Mouse (Mus musculus) E14TG2a.4 (cell line): ENCODE results near the gene Nol6.
"Not testable (repeated sequence)": the region's sequence is repeated elsewhere in the genome, so short reads cannot be mapped to it uniquely, and the experiment has no call there.

Experiments used
- H3K27me3 ChIP-seq: 2 replicates; pipeline ENCODE4 v1.6.1; 2014; ENCODE audit warnings: low read length, control low read depth; ENCODE audit not compliant: insufficient read depth
- H3K36me3 ChIP-seq: 2 replicates; pipeline ENCODE4 v1.6.1; 2014; ENCODE audit warnings: low read length, control low read depth; ENCODE audit not compliant: insufficient read depth
- H3K4me1 ChIP-seq: replicated peaks from 2 replicates; pipeline ENCODE4 v1.6.1; 2014; ENCODE audit warnings: low read depth, low read length, control low read depth
- H3K4me3 ChIP-seq: replicated peaks from 2 replicates; pipeline ENCODE4 v1.5.1; 2014; ENCODE audit warnings: mild to moderate bottlenecking, low read length
- H3K9me3 ChIP-seq: 2 replicates; pipeline ENCODE4 v1.6.1; 2014; ENCODE audit warnings: low read length, control low read depth
- CTCF ChIP-seq: conservative IDR thresholded peaks from 2 replicates; pipeline ENCODE4 v1.5.1; 2014; ENCODE audit warnings: low read length
- NANOG ChIP-seq: IDR thresholded peaks from 2 replicates; pipeline ENCODE4 v1.6.1; 2014; ENCODE audit warnings: borderline replicate concordance, low read length, mixed read lengths
- POU5F1 ChIP-seq: IDR thresholded peaks from 2 replicates; pipeline ENCODE4 v1.6.1; 2014; ENCODE audit warnings: low read length, borderline replicate concordance

The Nol6 gene

GRCm38 (mm10) chr4:41084819-41085218 lies 39.4 kb downstream of the Nol6 start:
- no peak overlapping the region for H3K4me3 ChIP-seq
- no peaks in the 10 kb centered on the region for H3K36me3 ChIP-seq
- TF ChIP-seq CTCF (no peak), NANOG (no peak), POU5F1 (no peak)
- H3K27me3 ChIP-seq = peaks cover 21% of the 10 kb centered on the region
- H3K4me1 ChIP-seq = peaks cover 57% of the 10 kb centered on the region
- no peaks in the 10 kb centered on the region for H3K9me3 ChIP-seq

DNA sequence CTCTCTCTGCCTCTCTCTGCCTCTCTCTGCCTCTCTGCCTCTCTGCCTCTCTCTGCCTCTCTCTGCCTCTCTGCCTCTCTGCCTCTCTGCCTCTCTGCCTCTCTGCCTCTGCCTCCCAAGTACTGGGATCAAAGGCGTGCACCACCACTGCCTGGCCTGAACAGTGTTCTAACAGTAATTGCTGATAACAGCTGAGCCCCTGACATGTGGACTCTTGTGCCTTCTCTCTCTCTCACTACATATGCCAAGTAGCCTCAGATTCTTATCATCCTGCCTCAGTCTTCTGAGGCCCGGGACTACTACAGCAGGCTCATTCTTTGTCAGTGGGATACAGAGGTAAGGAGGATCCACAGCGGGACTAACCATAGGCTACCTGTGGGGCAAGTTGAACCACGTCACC lies 41.5 kb downstream of the Nol6 start:
- Histone ChIP-seq H3K4me1 (peaks cover 37% of the 10 kb centered on the region), H3K27me3 (peaks cover 15% of the 10 kb centered on the region; the same call in 1 of the 2 replicates)
- H3K4me3 ChIP-seq, H3K36me3 ChIP-seq, H3K9me3 ChIP-seq: not testable (repeated sequence)

GRCm38 (mm10) chr4:41081733-41082132 lies 42.5 kb downstream of the Nol6 start:
- no peaks in the 10 kb centered on the region for H3K36me3 ChIP-seq
- H3K27me3 ChIP-seq = peaks cover 11% of the 10 kb centered on the region; the same call in 1 of the 2 replicates

GRCm38 (mm10) chr4:41078726-41079125 lies 45.5 kb downstream of the Nol6 start:
- Histone ChIP-seq H3K27me3 (peaks cover 20% of the 10 kb centered on the region; the same call in 1 of the 2 replicates), H3K36me3 (no peaks in the 10 kb centered on the region), H3K4me1 (peaks cover 26% of the 10 kb centered on the region), H3K4me3 (no peak overlapping the region), H3K9me3 (no peaks in the 10 kb centered on the region)
- TF ChIP-seq NANOG = no peak
- no peak for TF ChIP-seq POU5F1
- TF ChIP-seq CTCF = no peak

More at GRCm38 (mm10) chr4:41081733-41082132, 42.5 kb downstream of the Nol6 start:
- Histone ChIP-seq H3K4me3 (no peak overlapping the region), H3K9me3 (no peaks in the 10 kb centered on the region), H3K4me1 (peaks cover 26% of the 10 kb centered on the region)
- no peak for TF ChIP-seq NANOG
- no peak for TF ChIP-seq CTCF
- TF ChIP-seq POU5F1 = no peak

DNA sequence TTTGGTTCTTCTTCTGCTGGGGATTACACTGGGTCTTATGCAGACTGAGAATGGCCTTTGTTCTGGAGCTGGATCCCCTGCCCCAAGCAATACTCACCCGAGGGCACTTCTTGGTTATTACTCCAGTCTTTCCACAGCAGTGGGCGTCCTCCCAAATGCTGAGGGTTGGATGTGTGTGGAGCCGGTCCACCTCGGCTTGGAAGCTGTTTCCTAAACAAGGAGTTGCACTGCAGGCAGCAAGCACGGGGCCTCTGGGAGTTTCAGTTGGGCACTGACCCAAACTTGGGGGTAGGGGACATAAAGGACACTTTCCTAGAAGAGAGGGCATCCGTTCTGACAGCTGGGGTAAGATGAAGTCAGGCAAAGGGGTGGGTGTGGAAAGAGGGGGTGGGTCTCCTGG lies 49.8 kb downstream of the Nol6 start:
- Histone ChIP-seq H3K9me3 (no peaks in the 10 kb centered on the region), H3K27me3 (peaks cover 23% of the 10 kb centered on the region), H3K4me1 (peaks cover 12% of the 10 kb centered on the region; the same call in 1 of the 2 replicates), H3K4me3 (no peak overlapping the region), H3K36me3 (no peaks in the 10 kb centered on the region)
- TF ChIP-seq NANOG = no peak
- no peak for TF ChIP-seq POU5F1
- no peak for TF ChIP-seq CTCF

DNA sequence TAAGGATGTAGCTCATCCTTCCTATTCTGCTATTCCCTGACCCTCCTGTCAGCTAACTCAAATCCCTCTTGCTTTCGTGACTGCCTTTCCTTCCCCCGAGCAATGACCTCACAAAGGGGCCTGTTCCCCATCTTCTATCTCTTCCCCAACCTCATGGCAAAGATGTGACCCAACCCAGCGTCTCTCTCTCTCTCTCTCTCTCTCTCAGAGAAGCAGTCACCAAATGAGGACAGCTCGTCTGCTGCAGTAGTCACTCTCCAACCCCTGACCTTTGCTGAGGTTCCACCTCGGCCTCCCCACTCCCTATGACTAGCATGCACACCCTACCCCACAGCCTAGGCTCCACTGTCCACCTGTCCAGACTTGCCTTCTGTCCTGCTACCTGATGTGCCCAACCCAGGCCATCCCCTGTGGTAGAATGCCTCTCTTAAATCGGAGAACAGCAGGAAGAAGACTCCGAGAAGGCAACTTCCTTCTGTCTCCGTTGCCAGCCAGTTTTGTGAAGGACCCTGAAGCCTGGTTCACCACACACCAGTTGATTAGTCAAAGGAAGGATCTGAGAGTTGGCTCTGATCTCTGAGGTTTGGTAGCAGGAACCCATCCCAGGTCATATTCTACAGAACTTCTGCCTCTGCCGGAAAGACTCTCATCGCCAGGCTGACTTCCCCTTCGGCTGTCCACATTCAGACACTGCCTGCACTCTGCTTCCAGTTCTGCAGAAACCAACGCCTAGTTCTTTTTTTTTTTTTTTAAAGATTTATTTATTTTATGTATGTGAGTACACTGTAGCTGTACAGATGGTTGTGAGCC lies 51.0 kb downstream of the Nol6 start:
- Histone ChIP-seq H3K4me3 (no peak overlapping the region), H3K27me3 (peaks cover 20% of the 10 kb centered on the region), H3K4me1 (peaks cover 12% of the 10 kb centered on the region; the same call in 1 of the 2 replicates), H3K9me3 (no peaks in the 10 kb centered on the region), H3K36me3 (no peaks in the 10 kb centered on the region)
- TF ChIP-seq CTCF (no peak), POU5F1 (no peak), NANOG (no peak)

- H3K9me3 ChIP-seq = no peaks in the 10 kb centered on the region
- H3K4me3 ChIP-seq = no peak overlapping the region
- TF ChIP-seq CTCF (no peak), NANOG (no peak), POU5F1 (no peak)
- peaks cover 19% of the 10 kb centered on the region for H3K27me3 ChIP-seq
- no peaks in the 10 kb centered on the region for H3K36me3 ChIP-seq
- peaks cover 24% of the 10 kb centered on the region for H3K4me1 ChIP-seq
These were observed 52.5 kb downstream of the Nol6 start for GRCm38 (mm10) chr4:41071500-41072429.

- no peaks in the 10 kb centered on the region for H3K9me3 ChIP-seq
- H3K4me1 ChIP-seq = peaks cover 41% of the 10 kb centered on the region
- no peak overlapping the region for H3K4me3 ChIP-seq
- H3K36me3 ChIP-seq = no peaks in the 10 kb centered on the region
- H3K27me3 ChIP-seq = no peaks in the 10 kb centered on the region; the same call in 1 of the 2 replicates
- no peak for TF ChIP-seq CTCF
- no peak for TF ChIP-seq NANOG
- TF ChIP-seq POU5F1 = no peak
These were observed 59.1 kb downstream of the Nol6 start for GRCm38 (mm10) chr4:41065196-41065595.
